Mouse (Mus musculus): Measurements from ENCODE around the gene Trappc2l. TPM values are rescaled to one million over a fixed set of nuclear protein-coding genes. Genes with fewer than 3 reads are reported as not detected.
"Not testable (repeated sequence)": the region's sequence is repeated elsewhere in the genome, so short reads cannot be mapped to it uniquely, and the experiment has no call there.

Trappc2l gene
- polyA plus RNA-seq, 1 experiment from 2014 or later = 144 TPM

- no peaks in the 10 kb centered on the region for H3K9me3 ChIP-seq (ENCODE audit: control insufficient read depth)
- no peaks in the 10 kb centered on the region for H3K27me3 ChIP-seq (replicated peaks; ENCODE audit: control insufficient read depth, insufficient read depth, low read length)
- no peaks in the 10 kb centered on the region for H3K36me3 ChIP-seq (ENCODE audit: control insufficient read depth, insufficient read depth)
- ATAC-seq = no peak
- 79% methylated on average over 2 of the region's 2 CpGs for WGBS
- peaks cover 6% of the 10 kb centered on the region for H3K4me1 ChIP-seq (replicated peaks; ENCODE audit: control insufficient read depth, insufficient read depth, low read length)
- H3K9ac ChIP-seq (ENCODE audit: low read depth, low read length) = no peak overlapping the region
- H3K4me2 ChIP-seq (replicated peaks; ENCODE audit: low read depth) = no peak overlapping the region
- no peak overlapping the region for H3K27ac ChIP-seq (ENCODE audit: low read depth, low read length)
- TF ChIP-seq CTCF (IDR thresholded peaks at IDR 0.05; ENCODE audit: low read depth) = no peak
- no peak overlapping the region for H3K4me3 ChIP-seq (ENCODE audit: low read depth, low read length)
These were observed 15.5 kb downstream of the Trappc2l start for GRCm38 (mm10) chr8:122626896-122627295.

- no peak for TF ChIP-seq CTCF (IDR thresholded peaks at IDR 0.05; ENCODE audit: low read depth)
- Histone ChIP-seq H3K27me3 (replicated peaks; ENCODE audit: control insufficient read depth, insufficient read depth, low read length) (no peaks in the 10 kb centered on the region), H3K4me3 (ENCODE audit: low read depth, low read length) (no peak overlapping the region), H3K9me3 (ENCODE audit: control insufficient read depth) (no peaks in the 10 kb centered on the region), H3K27ac (ENCODE audit: low read depth, low read length) (no peak overlapping the region), H3K4me1 (replicated peaks; ENCODE audit: control insufficient read depth, insufficient read depth, low read length) (no peaks in the 10 kb centered on the region; the same call in 1 of the 2 replicates), H3K36me3 (ENCODE audit: control insufficient read depth, insufficient read depth) (peaks cover 13% of the 10 kb centered on the region; the same call in 1 of the 2 replicates), H3K9ac (ENCODE audit: low read depth, low read length) (no peak overlapping the region), H3K4me2 (replicated peaks; ENCODE audit: low read depth) (no peak overlapping the region)
- ATAC-seq = no peak
- WGBS = 61% methylated on average over 10 of the region's 10 CpGs
These were observed 17.9 kb downstream of the Trappc2l start for GRCm38 (mm10) chr8:122629388-122629787.

- Histone ChIP-seq H3K4me3 (ENCODE audit: low read depth, low read length) (peak overlapping the region; percentile 9; the same call in 1 of the 2 replicates), H3K27ac (ENCODE audit: low read depth, low read length) (0 out of 2 replicates have a peak overlapping the region, but pooled peaks have one; percentile 21), H3K36me3 (ENCODE audit: control insufficient read depth, insufficient read depth) (peaks cover 16% of the 10 kb centered on the region; the same call in 1 of the 2 replicates), H3K4me2 (replicated peaks; ENCODE audit: low read depth) (peak overlapping the region; percentile 37; the same call in 1 of the 2 replicates), H3K9ac (ENCODE audit: low read depth, low read length) (no peak overlapping the region), H3K9me3 (ENCODE audit: control insufficient read depth) (no peaks in the 10 kb centered on the region), H3K27me3 (replicated peaks; ENCODE audit: control insufficient read depth, insufficient read depth, low read length) (no peaks in the 10 kb centered on the region), H3K4me1 (replicated peaks; ENCODE audit: control insufficient read depth, insufficient read depth, low read length) (peaks cover 3% of the 10 kb centered on the region; the same call in 1 of the 2 replicates)
- ATAC-seq = no peak
- no peak for TF ChIP-seq CTCF (IDR thresholded peaks at IDR 0.05; ENCODE audit: low read depth)
- 52% methylated on average over 22 of the region's 22 CpGs for WGBS
These were observed 19.3 kb downstream of the Trappc2l start for GRCm38 (mm10) chr8:122630696-122631095.

DNA sequence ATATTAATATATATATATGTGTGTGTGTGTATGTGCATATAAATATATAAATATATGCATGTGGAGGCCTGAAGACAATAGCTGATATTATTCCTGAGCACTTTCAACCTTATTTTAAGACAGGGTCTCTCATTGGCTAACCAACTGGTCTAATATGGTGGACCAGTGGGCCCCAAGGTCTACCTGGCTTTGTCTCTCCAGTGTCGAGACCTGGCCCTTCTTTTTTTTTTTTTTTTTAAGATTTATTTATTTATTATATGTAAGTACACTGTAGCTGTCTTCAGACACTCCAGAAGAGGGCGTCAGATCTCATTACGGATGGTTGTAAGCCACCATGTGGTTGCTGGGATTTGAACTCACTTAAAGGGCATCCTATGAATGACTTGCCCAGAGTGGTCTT is 20.7 kb downstream of the Trappc2l start:
- H3K9me3 ChIP-seq (ENCODE audit: control insufficient read depth); H3K27me3 ChIP-seq (replicated peaks; ENCODE audit: control insufficient read depth, insufficient read depth, low read length); H3K4me1 ChIP-seq (replicated peaks; ENCODE audit: control insufficient read depth, insufficient read depth, low read length); H3K9ac ChIP-seq (ENCODE audit: low read depth, low read length); H3K4me2 ChIP-seq (replicated peaks; ENCODE audit: low read depth); ATAC-seq; H3K27ac ChIP-seq (ENCODE audit: low read depth, low read length); H3K4me3 ChIP-seq (ENCODE audit: low read depth, low read length): not testable (repeated sequence)
- WGBS = 73% methylated on average over 3 of the region's 3 CpGs
- peaks cover 16% of the 10 kb centered on the region; the same call in 1 of the 2 replicates for H3K36me3 ChIP-seq (ENCODE audit: control insufficient read depth, insufficient read depth)

GRCm38 (mm10) chr8:122633205-122633604 is 21.8 kb downstream of the Trappc2l start:
- no peaks in the 10 kb centered on the region for H3K27me3 ChIP-seq (replicated peaks; ENCODE audit: control insufficient read depth, insufficient read depth, low read length)
- no peak overlapping the region for H3K4me2 ChIP-seq (replicated peaks; ENCODE audit: low read depth)
- H3K36me3 ChIP-seq (ENCODE audit: control insufficient read depth, insufficient read depth) = peaks cover 16% of the 10 kb centered on the region; the same call in 1 of the 2 replicates
- no peak overlapping the region for H3K27ac ChIP-seq (ENCODE audit: low read depth, low read length)
- WGBS = 94% methylated on average over 14 of the region's 14 CpGs
- no peaks in the 10 kb centered on the region for H3K9me3 ChIP-seq (ENCODE audit: control insufficient read depth)
- no peak for ATAC-seq
- H3K9ac ChIP-seq (ENCODE audit: low read depth, low read length) = no peak overlapping the region
- no peak for TF ChIP-seq CTCF (IDR thresholded peaks at IDR 0.05; ENCODE audit: low read depth)
- peaks cover 9% of the 10 kb centered on the region; the same call in 1 of the 2 replicates for H3K4me1 ChIP-seq (replicated peaks; ENCODE audit: control insufficient read depth, insufficient read depth, low read length)
- no peak overlapping the region for H3K4me3 ChIP-seq (ENCODE audit: low read depth, low read length)

- WGBS = 20% methylated on average over 14 of the region's 14 CpGs
- Histone ChIP-seq H3K36me3 (ENCODE audit: control insufficient read depth, insufficient read depth) (peaks cover 16% of the 10 kb centered on the region; the same call in 1 of the 2 replicates), H3K4me1 (replicated peaks; ENCODE audit: control insufficient read depth, insufficient read depth, low read length) (peaks cover 19% of the 10 kb centered on the region; the same call in 1 of the 2 replicates), H3K27me3 (replicated peaks; ENCODE audit: control insufficient read depth, insufficient read depth, low read length) (no peaks in the 10 kb centered on the region), H3K9ac (ENCODE audit: low read depth, low read length) (no peak overlapping the region), H3K9me3 (ENCODE audit: control insufficient read depth) (no peaks in the 10 kb centered on the region), H3K4me2 (replicated peaks; ENCODE audit: low read depth) (0 out of 2 replicates have a peak overlapping the region, but pooled peaks have one; percentile 37), H3K4me3 (ENCODE audit: low read depth, low read length) (no peak overlapping the region), H3K27ac (ENCODE audit: low read depth, low read length) (peak overlapping the region; percentile 79)
- peak; percentile 37 for TF ChIP-seq CTCF (IDR thresholded peaks at IDR 0.05; ENCODE audit: low read depth)
- ATAC-seq = peak; percentile 95
These were observed 24.7 kb downstream of the Trappc2l start for GRCm38 (mm10) chr8:122635878-122636802.

Data from intestine, postnatal 0 days (tissue).